Mouse (Mus musculus) gastrocnemius, adult 18-20 months (tissue): ENCODE data around the gene Dip2a. TPM values are rescaled to one million over a fixed set of nuclear protein-coding genes. Genes with fewer than 3 reads are reported as not detected.

Experiments used
- DNase-seq: peaks from one replicate; pipeline ENCODE4 v3.0.0; 2021; ENCODE audit warnings: low spot score
- long read RNA-seq, 2 experiments: library from polyadenylated mRNA; stranded (forward); transcript quantifications; one replicate each; pipeline ENCODE4 v2.0.0; 2021
- total RNA-seq, 2 experiments: library from RNA; stranded (reverse); gene quantifications; 2 replicates each; pipeline ENCODE4 v1.2.3; 2021

The Dip2a gene
- total RNA-seq: 1 to 10 TPM; 3.2 to 3.5 TPM
- long read RNA-seq, experiment 1: 0 reads
- long read RNA-seq, experiment 2: 0 reads

DNA sequence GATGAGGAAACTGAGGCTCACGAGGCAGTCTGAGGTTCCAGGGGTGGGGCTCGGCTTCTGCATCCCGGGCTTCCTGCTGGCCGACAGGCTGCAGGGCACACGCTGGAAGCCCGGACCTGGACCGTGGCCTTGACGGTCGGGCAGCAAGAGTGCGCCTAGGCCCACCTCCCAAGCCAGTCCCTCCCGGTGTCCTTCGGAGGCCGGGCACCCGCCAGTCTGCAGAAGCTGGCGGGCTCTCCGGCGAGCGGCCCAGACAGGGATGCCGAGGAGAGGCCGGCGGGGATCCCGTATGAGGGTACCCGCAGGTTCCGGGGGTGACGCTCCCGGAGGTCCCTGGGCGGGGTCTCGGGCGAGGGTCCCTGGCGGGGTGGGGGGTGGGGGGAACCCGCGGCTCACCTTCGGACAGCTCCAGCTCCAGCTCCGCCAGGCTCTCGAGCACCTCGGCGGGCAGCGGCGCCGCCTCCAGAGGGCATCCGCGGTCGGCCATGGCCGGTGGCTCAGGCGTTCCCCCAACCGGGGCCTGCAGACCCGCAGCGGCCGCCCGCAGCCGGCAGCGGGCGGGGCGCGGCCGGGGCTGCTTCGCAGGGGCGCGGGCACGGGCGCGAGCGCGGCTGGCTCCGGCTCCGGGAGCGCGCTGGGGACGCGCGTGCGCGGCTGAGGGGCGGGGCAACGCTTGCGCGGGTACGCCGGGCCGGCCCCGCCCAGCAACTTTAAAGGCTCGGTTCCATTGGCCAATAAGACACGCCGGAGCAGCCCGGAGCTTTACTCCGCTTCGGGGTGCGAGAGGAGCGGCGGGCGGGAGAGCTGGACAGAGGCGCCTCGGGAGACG lies at the start of gene Dip2a:
Dip2a (minus strand) TSS at position 581 of the 829 bp plus-strand sequence.
- peak; percentile 94 for DNase-seq

DNA sequence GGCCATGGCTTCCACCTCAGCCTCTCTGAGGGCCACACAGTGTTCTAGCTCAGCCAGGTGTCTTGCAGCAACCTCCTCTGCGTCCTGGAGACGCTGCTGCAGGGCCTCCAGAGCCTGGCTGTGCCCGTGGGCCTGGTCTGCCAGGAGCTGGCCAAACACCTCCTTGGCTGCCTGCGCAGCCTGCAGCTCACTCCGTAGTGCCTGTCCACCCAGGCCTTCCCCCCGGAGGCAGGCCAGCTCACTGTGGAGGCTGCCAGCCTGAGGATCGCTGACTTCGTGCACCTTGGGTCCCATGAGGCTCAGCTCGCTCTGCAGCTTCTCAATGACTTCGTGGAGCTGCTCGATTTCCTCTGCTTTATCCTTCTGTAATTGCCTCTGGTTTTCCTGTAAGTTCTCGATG lies 47.5 kb upstream of the Dip2a start:
- DNase-seq: peak; percentile 59

DNA sequence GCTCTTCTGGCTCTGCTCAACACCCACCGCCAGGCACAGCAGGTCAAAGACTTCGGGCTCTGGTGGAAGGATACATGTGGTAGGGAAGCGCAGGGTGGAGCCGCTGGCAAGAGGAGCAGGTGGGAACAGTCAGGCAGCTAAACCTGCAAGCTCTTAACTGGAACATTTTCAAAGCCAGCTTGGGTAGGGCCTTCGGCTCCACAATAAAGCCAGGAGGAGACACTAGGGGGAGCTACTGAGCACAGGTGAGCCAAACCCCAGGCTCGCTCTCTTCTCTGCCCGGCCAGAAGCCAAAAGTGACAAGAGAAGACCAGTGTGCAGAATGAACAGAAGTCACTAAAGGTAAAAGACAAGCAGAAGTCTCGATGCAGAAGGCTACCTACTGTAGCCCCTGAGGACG lies 46.7 kb upstream of the Dip2a start:
- DNase-seq: peak; percentile 47

DNA sequence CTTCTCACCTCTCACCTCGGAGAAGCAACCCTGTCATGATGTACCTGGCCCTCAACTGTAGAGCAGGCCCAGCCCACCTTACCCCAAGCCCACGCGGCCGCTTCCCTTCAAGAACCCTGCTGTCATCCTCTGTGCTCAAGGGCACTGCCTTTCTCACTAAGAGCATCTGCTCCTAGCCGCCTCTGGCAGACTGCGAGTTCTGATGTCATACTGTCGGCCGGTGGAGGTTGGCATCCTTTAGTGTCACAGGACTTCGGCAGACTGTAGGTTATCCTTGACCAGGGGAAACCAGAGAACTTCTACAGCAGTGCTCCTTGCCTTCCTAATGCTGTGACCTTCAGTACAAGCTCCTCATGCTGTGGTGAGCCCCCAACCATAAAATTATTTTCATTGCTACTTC lies 46.1 kb upstream of the Dip2a start:
- peak; percentile 55 for DNase-seq

DNA sequence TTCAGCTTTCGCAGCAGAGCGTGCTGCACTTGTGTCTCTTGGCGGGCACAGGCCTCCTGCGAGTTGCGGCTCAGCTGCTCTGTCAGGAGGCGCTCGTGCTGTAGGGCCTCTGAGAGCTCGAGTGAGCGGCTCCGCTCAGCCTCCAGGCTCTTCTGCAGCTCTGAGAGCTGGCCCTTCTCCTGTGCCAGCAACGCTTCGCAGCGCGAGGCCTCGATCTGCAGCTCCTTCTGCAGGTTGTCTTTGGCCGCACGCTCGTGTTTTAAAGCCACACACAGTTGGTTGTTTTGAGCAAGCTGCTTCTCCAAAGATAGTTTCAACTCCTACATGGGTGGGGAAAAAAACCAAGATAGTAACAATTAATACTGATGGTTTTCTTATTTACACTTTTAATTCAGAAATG lies 29.9 kb upstream of the Dip2a start:
- DNase-seq: no peak

DNA sequence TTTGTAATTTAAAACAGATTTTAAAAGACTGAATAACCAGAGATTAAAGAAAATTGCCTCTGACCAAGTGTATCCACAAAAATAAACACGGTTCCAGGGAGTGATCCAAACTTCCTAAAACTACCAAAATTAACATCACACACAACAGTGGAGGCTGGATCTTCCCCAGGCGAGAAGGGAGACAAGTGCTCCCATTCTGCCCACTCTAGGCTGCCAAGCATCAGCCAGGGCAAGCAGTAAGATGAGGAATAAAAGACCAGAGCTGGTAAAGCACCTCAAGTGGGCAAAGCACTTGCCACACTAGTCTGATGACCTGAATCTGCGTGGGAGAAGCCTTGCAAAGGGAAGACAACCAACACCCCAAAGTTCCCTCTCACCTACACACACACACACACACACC lies 26.6 kb upstream of the Dip2a start:
- no peak for DNase-seq

DNA sequence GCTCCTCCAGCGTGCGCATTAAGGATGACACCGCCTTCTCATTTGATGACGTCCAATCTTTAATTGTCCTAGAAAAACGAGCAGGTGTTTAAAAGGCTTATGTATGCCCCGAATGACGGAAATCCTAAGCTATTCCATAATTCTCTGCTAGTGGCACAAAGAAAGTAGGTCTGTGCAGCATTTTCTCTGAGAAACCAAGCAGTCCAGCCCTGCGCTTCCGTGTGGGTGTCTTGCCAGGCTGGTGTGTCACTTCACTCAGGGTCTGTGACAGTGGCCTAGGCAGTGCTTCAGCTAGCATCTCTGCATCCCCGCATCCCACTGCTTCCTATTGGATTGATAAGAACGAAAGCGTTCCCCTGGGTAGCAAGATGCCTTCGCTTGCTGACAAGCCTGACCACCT lies 23.7 kb upstream of the Dip2a start:
- no peak for DNase-seq

DNA sequence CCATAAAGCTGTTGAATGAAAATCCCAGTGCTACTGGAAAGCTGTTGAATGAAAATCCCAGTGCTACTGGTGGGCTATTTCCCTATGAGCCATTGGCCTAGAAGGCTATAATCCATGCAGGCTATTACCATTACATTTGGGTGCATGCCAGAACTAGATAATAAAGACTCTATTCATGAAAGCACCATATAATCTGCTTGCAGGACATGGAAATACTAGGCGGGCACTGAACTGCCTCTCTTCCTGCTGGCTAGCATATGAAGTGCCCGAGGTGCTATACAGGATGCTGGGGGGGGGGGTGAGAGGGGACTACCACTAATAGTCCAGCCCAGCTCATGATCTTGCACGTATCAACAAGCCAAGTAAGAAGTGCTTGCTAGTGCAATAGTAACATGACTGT lies 18.1 kb upstream of the Dip2a start:
- DNase-seq: no peak

DNA sequence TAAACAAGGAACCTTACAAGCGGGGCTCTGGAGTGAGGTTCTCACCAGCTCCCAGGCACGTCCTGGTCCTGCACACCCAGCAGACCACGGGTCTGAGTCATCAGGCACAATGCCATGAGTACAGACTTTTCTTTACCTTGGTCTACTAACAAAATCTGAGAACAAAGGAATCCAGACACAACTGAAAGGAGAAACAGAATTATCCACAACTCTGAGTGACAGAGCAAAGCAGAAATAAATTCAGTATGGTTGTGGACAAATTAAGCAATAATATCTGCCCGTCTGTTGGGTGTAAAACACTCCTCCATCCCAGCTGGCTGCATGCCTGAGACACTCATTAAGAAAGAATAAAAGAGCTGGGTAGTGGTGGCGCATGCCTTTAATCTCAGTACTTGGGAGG lies 13.4 kb upstream of the Dip2a start:
- DNase-seq: no peak

DNA sequence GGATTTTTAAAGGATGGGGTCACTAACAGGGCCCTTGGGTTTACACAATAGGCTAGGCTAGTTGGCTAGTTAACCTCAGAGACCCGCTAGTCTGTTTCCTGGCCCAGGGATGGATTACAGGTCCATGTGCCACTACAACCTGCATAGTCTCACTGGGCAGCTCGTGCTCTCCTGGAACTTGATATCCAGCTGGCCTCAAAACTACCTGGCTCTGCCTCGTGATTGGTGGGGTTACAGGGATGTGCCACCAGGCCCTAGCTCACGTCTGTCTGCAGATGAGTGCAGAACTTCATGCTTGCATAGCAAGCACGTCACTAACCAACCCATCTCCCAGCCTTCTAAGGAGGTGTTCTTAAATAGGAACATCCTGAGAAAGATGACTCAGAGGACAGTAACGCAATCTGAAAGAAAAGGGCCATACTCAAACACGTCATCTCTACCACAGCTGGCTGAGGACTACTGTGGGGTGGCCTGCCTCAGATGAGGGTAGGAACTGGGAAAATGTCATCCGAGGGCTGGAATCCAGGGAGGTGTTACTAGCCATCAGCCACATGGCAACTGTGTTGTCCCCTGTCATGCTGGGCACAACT lies 12.3 kb upstream of the Dip2a start:
- DNase-seq: peak; percentile 56

DNA sequence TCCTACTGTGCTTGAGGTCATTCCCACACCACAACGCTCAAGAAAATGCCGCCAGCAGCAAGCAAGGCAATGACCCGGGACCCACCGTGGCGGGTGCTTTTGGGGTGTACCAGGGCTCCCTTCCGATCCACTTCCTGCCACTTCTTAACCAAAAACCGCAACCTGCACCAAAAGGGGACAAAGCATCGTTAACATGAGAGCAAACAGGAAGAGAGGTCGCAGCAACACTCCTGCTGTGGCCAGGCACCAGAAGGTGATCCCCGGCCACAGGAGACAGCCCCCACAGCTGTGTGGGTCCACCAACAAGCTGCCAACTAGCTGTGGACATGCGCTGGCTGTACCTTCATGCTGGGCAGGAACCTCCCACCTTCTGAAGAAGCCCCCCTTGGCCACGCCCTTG lies 9.9 kb upstream of the Dip2a start:
- no peak for DNase-seq

DNA sequence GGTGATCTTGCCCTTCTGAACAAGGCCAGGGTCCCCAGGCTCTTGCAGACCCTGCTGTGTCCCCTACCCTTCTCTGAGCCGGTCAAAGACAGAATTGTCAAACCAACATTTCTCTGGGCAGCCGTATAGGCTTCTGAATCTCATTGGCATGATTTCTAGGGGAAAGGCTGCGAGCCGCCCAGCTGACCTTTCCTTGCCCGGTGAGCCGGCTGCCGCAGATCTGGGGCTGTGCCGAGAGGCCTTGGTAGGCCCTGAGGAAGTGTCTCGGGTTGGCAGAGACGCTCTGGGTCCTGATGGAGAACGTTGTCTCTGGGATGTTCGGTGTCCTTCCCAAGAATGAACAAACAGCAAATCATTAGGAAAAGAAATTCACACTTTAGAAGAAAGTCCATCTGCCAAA lies 8.9 kb upstream of the Dip2a start:
- no peak for DNase-seq

DNA sequence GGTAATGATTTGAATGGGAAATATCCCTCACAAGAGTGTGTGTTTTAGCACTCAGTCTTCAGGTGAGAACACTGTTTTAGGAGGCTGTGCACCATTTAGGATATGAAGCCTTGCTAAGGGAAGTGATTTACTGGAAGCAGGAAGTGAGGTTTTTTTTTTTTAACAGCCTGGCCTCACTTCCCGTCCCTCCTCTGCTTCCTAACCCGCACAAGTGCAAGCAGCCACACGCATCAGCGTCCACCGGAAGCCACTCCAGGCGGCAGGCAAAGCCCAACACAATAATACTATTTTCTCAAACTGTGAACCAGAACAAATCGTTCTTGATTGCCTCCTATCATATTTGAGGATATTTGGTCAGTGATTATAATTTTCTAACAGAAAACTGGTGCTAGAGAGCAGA lies 6.9 kb upstream of the Dip2a start:
- DNase-seq: no peak

DNA sequence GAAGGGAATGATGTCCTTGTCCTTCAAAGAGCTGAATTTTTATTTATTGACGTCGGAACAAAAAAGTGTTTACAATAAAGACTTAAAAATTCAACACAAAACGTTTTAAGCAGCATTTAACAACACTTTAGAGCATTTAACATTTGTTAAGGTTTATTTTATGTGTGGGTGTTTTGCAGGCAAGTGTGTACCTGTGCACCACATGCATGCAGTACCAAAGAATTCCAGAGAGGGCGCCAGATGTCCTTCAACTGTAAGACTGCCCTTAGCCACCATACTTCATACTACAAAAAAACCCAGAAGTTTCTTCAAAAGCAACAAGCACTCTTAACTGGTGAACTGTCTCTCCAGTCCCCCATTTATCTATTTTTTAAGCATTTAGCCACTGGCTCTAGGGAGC lies 1.5 kb upstream of the Dip2a start:
- no peak for DNase-seq

DNA sequence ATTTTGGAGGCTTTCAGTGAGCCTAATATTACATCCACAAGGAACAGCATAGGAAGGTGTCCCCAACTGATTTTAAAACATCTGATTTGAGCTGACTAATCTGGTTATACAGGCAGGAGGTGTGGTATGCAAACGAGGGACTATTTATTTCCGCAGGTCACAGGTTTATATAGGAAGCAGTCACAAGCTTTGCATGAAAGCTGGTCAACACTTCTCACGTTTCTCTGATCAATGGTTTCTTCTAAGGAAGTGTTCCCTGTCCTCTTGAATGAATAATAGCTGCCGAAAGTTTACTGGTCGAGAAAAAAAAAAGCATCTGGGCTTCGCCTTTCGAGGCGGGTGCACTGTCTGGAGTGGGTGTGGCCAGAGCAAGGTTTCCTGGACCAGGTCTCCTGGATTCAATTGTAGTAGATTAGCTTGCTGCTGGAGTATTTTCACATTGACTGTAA lies 976 bp upstream of the Dip2a start:
- DNase-seq: no peak

DNA sequence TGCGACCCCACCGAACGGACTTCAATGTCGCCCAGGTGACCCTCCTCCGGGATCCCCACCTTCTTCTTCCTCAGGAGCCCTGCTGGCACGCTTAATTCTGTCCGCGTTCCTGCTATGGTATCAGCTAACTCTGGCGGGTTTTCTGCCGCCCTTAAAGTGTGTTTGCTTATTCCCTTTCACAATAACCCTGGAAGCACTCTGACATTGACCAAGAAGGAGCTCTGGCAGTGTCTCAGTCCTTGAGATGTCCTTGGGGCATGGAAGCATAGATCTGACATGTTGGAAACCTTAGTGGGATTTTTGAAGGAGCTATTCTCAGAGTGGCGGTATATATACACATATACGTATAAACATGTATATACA lies 430 bp upstream of the Dip2a start:
- no peak for DNase-seq

DNA sequence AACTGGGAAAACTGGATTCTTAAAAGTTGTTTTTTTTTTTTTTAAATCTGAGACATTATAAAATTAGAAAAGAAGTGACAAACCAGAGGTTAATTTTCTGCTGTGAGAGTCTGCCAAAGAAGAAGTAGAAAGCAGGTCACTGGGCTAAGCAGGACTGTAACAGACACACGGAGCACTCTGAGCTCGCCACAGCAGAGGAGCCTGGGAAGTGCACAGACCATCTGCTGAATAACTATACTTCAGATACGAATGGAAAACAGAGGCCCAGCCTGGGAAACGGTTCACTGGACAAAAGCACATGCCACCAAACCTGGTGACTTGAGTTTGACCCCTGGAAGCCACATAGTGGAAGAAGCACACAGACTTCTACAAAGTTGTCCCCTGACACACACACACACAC lies 10.7 kb downstream of the Dip2a start:
- no peak for DNase-seq

DNA sequence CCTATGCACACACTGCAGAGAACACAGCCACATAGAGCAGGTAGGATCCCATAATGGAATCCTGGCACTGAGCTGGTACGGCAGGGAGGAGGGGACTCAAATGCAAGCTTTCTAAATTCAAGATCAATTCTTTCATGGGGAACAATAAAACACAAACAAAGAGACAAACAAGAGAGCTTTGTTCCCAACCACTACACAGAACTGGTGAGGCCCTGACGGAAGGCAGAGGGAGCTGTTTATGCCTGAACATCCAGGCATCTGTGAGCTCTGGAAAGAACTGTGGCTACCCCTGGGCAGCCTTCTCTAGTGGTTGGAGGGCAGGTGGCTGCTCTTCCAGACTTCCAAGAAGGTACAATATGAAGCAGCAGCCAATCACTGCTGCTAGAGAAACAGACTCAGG lies 13.1 kb downstream of the Dip2a start:
- no peak for DNase-seq

DNA sequence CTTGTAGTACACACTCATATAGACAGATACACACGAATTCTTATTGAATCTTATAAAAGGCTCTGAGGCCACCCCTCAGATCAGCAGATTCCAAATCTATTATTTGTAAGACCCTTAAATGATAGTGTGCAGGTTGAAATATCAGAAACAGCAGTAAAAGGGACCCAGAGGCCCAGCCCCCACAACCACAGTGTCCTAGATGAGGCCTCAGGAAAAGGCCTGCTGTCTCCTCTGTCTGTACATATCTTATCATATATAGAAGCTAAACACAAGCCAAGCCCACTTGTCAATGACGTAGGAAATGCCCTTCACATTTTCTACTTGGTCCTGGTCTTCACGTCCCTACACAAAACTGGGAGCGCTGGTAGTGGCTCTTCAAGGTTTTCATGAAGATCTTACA lies 16.0 kb downstream of the Dip2a start:
- DNase-seq: no peak

DNA sequence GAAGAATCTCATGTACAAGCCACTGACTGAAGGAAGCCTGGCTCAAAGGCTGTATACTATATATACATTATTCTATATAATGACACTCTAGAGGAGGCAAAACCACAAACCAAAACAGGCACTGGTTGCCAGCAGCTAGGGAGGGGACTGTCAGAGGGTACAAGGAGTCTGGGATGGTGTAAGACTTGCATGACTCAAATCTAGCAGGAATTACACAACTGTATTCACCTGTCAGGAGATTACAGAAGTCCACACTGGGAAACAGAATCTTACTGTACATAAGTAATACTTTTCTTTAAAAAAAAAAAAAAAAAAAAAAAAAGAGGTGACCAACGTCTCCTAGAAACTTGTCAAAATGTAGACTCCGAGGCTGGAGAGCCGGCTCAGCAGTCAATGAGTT lies 16.5 kb downstream of the Dip2a start:
- no peak for DNase-seq

DNA sequence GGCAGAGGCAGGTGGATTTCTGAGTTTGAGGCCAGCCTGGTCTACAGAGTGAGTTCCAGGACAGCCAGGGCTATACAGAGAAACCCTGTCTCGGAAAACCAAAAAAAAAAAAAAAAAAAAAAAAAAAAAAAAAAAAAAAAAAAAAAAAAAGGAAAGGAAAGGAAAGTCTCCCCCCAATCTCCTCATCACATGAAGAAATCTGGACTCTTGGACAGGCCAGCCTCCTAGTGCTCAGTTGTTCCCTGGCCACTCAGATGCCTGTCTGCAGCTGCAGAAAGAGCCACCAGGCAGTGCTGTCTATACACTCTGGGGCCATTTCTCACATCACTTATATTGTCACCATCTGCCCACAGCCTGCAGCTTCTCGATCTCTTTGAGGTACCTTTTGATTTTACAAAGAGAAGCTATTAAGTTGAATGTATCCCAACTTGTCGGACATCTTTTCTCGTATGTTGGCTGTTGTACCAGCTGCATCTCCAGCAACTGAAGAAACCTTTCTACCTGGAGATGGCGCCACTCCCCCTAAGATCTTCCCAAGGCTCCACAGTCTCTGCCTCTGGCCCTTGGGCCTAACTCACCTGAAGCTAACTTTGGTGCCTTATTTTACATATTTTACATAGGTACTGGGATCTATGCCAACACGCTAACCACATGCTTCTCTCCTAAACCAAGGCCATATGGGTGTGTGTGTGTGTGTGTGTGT lies 18.6 kb downstream of the Dip2a start:
- DNase-seq: peak; percentile 55

DNA sequence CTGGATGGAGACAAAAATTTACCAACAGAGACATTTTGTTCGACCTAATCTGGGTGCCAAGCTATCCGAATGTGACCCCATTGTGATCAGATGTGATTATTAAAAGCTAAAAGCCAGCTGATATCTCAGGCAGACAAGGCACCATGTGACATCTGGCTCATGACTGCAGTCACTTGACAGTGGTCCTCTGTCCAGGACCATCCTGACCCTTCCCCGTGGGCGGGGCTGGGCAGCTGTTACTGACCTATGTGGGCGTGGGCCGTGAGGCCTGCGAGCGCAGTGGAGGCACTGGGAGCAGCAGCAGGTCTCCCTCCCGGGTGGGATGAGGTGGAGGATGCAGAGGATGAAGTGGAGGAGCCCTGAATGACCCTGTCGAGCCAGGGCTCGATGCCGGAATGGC lies 27.5 kb downstream of the Dip2a start:
- no peak for DNase-seq

DNA sequence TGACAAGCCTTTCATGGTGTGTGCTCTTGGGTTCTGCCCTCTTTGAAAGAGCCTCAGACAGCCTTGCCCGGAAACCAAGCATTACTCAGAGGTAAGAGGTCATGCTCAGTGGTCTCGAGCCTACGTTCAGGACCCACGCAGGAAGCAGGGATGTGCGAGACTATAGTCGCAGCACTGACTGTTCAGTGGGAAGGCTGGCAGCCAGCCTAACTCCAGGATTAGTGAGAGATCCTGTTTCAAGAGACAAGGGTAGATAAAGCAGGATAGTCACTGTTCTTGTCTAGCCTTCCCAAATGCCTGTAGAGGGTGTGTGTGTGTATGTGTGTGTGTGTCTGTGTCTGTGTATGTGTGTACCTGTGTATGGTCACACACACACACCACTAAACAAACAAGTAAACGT lies 28.9 kb downstream of the Dip2a start:
- no peak for DNase-seq
